Mouse (Mus musculus) heart, postnatal 0 days (tissue): ENCODE measurements around the gene Nav2. TPM values are rescaled to one million over a fixed set of nuclear protein-coding genes. Genes with fewer than 3 reads are reported as not detected.

ENCODE experiments used
- ATAC-seq: fragments of 200-750 bp; cut with Nextera tagmentation; 2 replicates; pipeline ENCODE4 v1.8.0; 2017; ENCODE audit warnings: low read depth, moderate number of reproducible peaks, moderate library complexity; ENCODE audit not compliant: insufficient read depth
- DNase-seq: peaks from one replicate; pipeline ENCODE4 v3.0.0-alpha.2; 2016; ENCODE audit warnings: low spot score
- H3K27ac ChIP-seq: fragments of 300-500 bp; sonication (generic); 2 replicates; pipeline ENCODE4 v1.5.1; 2014; ENCODE audit warnings: low read depth, mild to moderate bottlenecking
- H3K27me3 ChIP-seq: fragments of 300-500 bp; sonication (generic); 2 replicates; pipeline ENCODE4 v1.6.1; 2014; ENCODE audit warnings: low read length, mixed read lengths; ENCODE audit not compliant: control insufficient read depth, insufficient read depth
- H3K36me3 ChIP-seq: fragments of 300-500 bp; sonication (generic); replicated peaks from 2 replicates; pipeline ENCODE4 v1.6.1; 2014; ENCODE audit warnings: low read length, mixed read lengths; ENCODE audit not compliant: control insufficient read depth, insufficient read depth
- H3K4me1 ChIP-seq: fragments of 300-500 bp; sonication (generic); 2 replicates; pipeline ENCODE4 v1.6.1; 2014; ENCODE audit warnings: antibody characterized with exemption; ENCODE audit not compliant: control insufficient read depth, insufficient read depth
- H3K4me2 ChIP-seq: fragments of 300-500 bp; sonication (generic); 2 replicates; pipeline ENCODE4 v1.6.1; 2014; ENCODE audit warnings: low read depth, mild to moderate bottlenecking, low read length, moderate library complexity
- H3K4me3 ChIP-seq: fragments of 300-500 bp; sonication (generic); 2 replicates; pipeline ENCODE4 v1.5.1; 2014; ENCODE audit warnings: low read depth, low read length
- H3K9ac ChIP-seq: fragments of 300-500 bp; sonication (generic); replicated peaks from 2 replicates; pipeline ENCODE4 v1.6.1; 2014; ENCODE audit warnings: low read depth, low read length, mixed read lengths
- H3K9me3 ChIP-seq: fragments of 300-500 bp; sonication (generic); replicated peaks from 2 replicates; pipeline ENCODE4 v1.6.1; 2016; ENCODE audit warnings: low read length; ENCODE audit not compliant: control insufficient read depth
- CTCF ChIP-seq: IDR thresholded peaks from 2 replicates; pipeline ENCODE4 v1.5.1; 2016; ENCODE audit warnings: antibody characterized with exemption, control low read depth, low read depth
- EP300 ChIP-seq: IDR thresholded peaks from 2 replicates; pipeline ENCODE4 v1.6.1; 2016; ENCODE audit warnings: antibody characterized with exemption, low read depth
- WGBS: fragments of 180-500 bp; shearing (Covaris S2); extraction: QIAGEN DNeasy Blood & Tissue Kit; methylation state at CpG from one replicate; pipeline ENCODE4 v1.1.7; 2014; 5-methylcytosine and 5-hydroxymethylcytosine counted together
- polyA plus RNA-seq: library from polyadenylated mRNA; unstranded; fragments of >200 nt; fragmentation: Nextera tagmentation; extraction: Ambion mirVana; gene quantifications from 2 replicates; pipeline ENCODE4 v1.2.1, GENCODE M21; 2015
- total RNA-seq: library from RNA; depleted of rRNA; stranded (reverse); fragments of >200 nt; gene quantifications from 2 replicates; pipeline ENCODE4 v1.2.3, GENCODE M21; 2014; ENCODE audit warnings: low replicate concordance

Gene Nav2
- total and polyA plus RNA-seq, 2 experiments from 2014 or later, result 22.8 to 77.9 TPM

- Histone ChIP-seq H3K4me3 (no peak overlapping the region), H3K36me3 (no peaks in the 10 kb centered on the region), H3K4me2 (no peak overlapping the region), H3K9me3 (no peaks in the 10 kb centered on the region), H3K9ac (no peak overlapping the region), H3K4me1 (peaks cover 44% of the 10 kb centered on the region), H3K27ac (peak overlapping the region; percentile 23; the same call in 1 of the 2 replicates), H3K27me3 (no peaks in the 10 kb centered on the region)
- DNase-seq, result no peak
- TF ChIP-seq EP300 (no peak), CTCF (no peak)
- 72% methylated on average over 9 of the region's 9 CpGs for WGBS
- no peak for ATAC-seq
Observed at GRCm38 (mm10) chr7:49175784-49176409, 267.4 kb downstream of the Nav2 start.

- no peak overlapping the region for H3K4me2 ChIP-seq
- H3K27me3 ChIP-seq, result no peaks in the 10 kb centered on the region
- DNase-seq (peak; percentile 89), ATAC-seq (peak; percentile 86)
- TF ChIP-seq CTCF (no peak), EP300 (no peak; the same call in 1 of the 2 replicates)
- H3K9ac ChIP-seq, result no peak overlapping the region
- WGBS, result 53% methylated on average over 21 of the region's 21 CpGs
- peaks cover 52% of the 10 kb centered on the region for H3K4me1 ChIP-seq
- H3K4me3 ChIP-seq, result no peak overlapping the region
- H3K36me3 ChIP-seq, result no peaks in the 10 kb centered on the region
- peak overlapping the region; percentile 58; the same call in 1 of the 2 replicates for H3K27ac ChIP-seq
- no peaks in the 10 kb centered on the region for H3K9me3 ChIP-seq
Observed at GRCm38 (mm10) chr7:49176590-49177201, 268.2 kb downstream of the Nav2 start.

- Histone ChIP-seq H3K36me3 (no peaks in the 10 kb centered on the region), H3K9ac (no peak overlapping the region), H3K9me3 (no peaks in the 10 kb centered on the region), H3K27me3 (no peaks in the 10 kb centered on the region), H3K4me3 (no peak overlapping the region), H3K27ac (no peak overlapping the region), H3K4me2 (no peak overlapping the region), H3K4me1 (peaks cover 49% of the 10 kb centered on the region)
- TF ChIP-seq EP300, result no peak
- DNase-seq (no peak), ATAC-seq (no peak)
- WGBS, result 48% methylated on average over 4 of the region's 4 CpGs
Observed at GRCm38 (mm10) chr7:49178217-49178616, 269.7 kb downstream of the Nav2 start.

GRCm38 (mm10) chr7:49181010-49181409 is 272.5 kb downstream of the Nav2 start:
- Histone ChIP-seq H3K4me1 (peaks cover 45% of the 10 kb centered on the region), H3K27me3 (no peaks in the 10 kb centered on the region), H3K9me3 (no peaks in the 10 kb centered on the region), H3K9ac (no peak overlapping the region), H3K4me3 (no peak overlapping the region), H3K36me3 (no peaks in the 10 kb centered on the region), H3K4me2 (no peak overlapping the region), H3K27ac (no peak overlapping the region)
- no peak for TF ChIP-seq EP300
- DNase-seq, result no peak
- WGBS, result 31% methylated on average over 8 of the region's 8 CpGs
- no peak for ATAC-seq

- 85% methylated on average over 5 of the region's 5 CpGs for WGBS
- Histone ChIP-seq H3K4me3 (no peak overlapping the region), H3K36me3 (no peaks in the 10 kb centered on the region), H3K27ac (no peak overlapping the region), H3K4me1 (peaks cover 39% of the 10 kb centered on the region), H3K9me3 (no peaks in the 10 kb centered on the region), H3K9ac (no peak overlapping the region), H3K27me3 (no peaks in the 10 kb centered on the region), H3K4me2 (no peak overlapping the region)
- ATAC-seq, result no peak
- no peak for DNase-seq
- no peak for TF ChIP-seq EP300
- TF ChIP-seq CTCF, result no peak
Observed at GRCm38 (mm10) chr7:49182427-49182826, 273.9 kb downstream of the Nav2 start.

GRCm38 (mm10) chr7:49183696-49184095 is 275.2 kb downstream of the Nav2 start:
- H3K27ac ChIP-seq, result 0 out of 2 replicates have a peak overlapping the region, but pooled peaks have one; percentile 20
- TF ChIP-seq CTCF (no peak), EP300 (no peak)
- no peak for DNase-seq
- WGBS, result 48% methylated on average over 5 of the region's 5 CpGs
- ATAC-seq, result no peak
- H3K9ac ChIP-seq, result no peak overlapping the region
- peaks cover 29% of the 10 kb centered on the region for H3K4me1 ChIP-seq
- H3K4me2 ChIP-seq, result no peak overlapping the region
- H3K4me3 ChIP-seq, result no peak overlapping the region
- no peaks in the 10 kb centered on the region for H3K36me3 ChIP-seq
- H3K27me3 ChIP-seq, result no peaks in the 10 kb centered on the region
- H3K9me3 ChIP-seq, result no peaks in the 10 kb centered on the region
